Mouse (Mus musculus) stomach, embryonic 16.5 days (tissue): ENCODE results near the gene Myb. TPM values are rescaled to one million over a fixed set of nuclear protein-coding genes. Genes with fewer than 3 reads are reported as not detected.

ENCODE experiments used
- ATAC-seq: fragments of 200-750 bp; cut with Nextera tagmentation; 2 replicates; pipeline ENCODE4 v1.8.0; 2017; ENCODE audit warnings: moderate number of reproducible peaks, moderate TSS enrichment; ENCODE audit not compliant: insufficient read depth, low FRiP score
- H3K27ac ChIP-seq: fragments of 300-500 bp; sonication (generic); 2 replicates; pipeline ENCODE4 v1.5.1; 2014; ENCODE audit warnings: low read length
- H3K27me3 ChIP-seq: fragments of 300-500 bp; sonication (generic); 2 replicates; pipeline ENCODE4 v1.6.1; 2014; ENCODE audit warnings: low read length, control low read depth, mixed read lengths; ENCODE audit not compliant: control insufficient read depth, insufficient read depth
- H3K36me3 ChIP-seq: fragments of 300-500 bp; sonication (generic); 2 replicates; pipeline ENCODE4 v1.6.1; 2014; ENCODE audit warnings: low read length; ENCODE audit not compliant: control insufficient read depth, insufficient read depth
- H3K4me1 ChIP-seq: fragments of 300-500 bp; sonication (generic); 2 replicates; pipeline ENCODE4 v1.6.1; 2014; ENCODE audit warnings: low read length, control low read depth, mixed read lengths; ENCODE audit not compliant: control insufficient read depth, insufficient read depth
- H3K4me2 ChIP-seq: fragments of 300-500 bp; sonication (generic); 2 replicates; pipeline ENCODE4 v1.6.1; 2014; ENCODE audit warnings: low read depth, low read length, mixed read lengths
- H3K4me3 ChIP-seq: fragments of 300-500 bp; sonication (generic); replicated peaks from 2 replicates; pipeline ENCODE4 v1.5.1; 2014; ENCODE audit warnings: mild to moderate bottlenecking, low read length
- H3K9ac ChIP-seq: fragments of 300-500 bp; sonication (generic); 2 replicates; pipeline ENCODE4 v1.6.1; 2014; ENCODE audit warnings: low read length
- H3K9me3 ChIP-seq: fragments of 300-500 bp; sonication (generic); replicated peaks from 2 replicates; pipeline ENCODE4 v1.6.1; 2016; ENCODE audit warnings: low read length, control low read depth; ENCODE audit not compliant: control insufficient read depth
- WGBS: fragments of 180-500 bp; shearing (Covaris S2); extraction: QIAGEN DNeasy Blood & Tissue Kit; methylation state at CpG from one replicate; pipeline ENCODE4 v1.1.7; 2014; 5-methylcytosine and 5-hydroxymethylcytosine counted together
- polyA plus RNA-seq: library from polyadenylated mRNA; unstranded; fragments of >200 nt; fragmentation: Nextera tagmentation; extraction: Ambion mirVana; gene quantifications from 2 replicates; pipeline ENCODE4 v1.2.1, GENCODE M21; 2015

Gene Myb
- polyA plus RNA-seq, 1 experiment from 2014 or later: 4.2 TPM

DNA sequence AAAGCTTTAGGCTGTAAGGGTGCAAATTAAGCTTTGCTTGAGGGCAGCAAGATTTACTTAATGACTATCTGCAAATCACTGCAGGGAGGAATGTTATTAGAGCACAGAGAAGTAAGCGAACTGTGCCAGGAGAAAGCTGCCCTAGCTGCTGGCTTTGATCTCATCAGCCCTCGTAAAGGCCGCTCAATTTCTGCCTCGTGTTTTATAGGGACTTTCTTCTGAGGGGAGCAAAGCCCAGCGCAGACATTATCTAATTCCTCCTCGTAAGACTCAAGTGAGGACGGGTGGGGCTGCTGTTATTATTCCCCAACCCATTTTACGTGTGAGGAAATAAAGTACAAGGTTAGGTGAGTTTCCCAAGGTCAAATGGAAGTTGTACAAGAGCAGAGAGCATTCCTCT is 34.8 kb upstream of the Myb start:
- Histone ChIP-seq H3K4me2 (no peak overlapping the region), H3K9ac (no peak overlapping the region), H3K36me3 (no peaks in the 10 kb centered on the region), H3K4me3 (no peak overlapping the region), H3K27me3 (no peaks in the 10 kb centered on the region), H3K9me3 (peaks cover 6% of the 10 kb centered on the region; the same call in 1 of the 2 replicates), H3K4me1 (no peaks in the 10 kb centered on the region), H3K27ac (no peak overlapping the region)
- no peak for ATAC-seq
- 45% methylated on average over 8 of the region's 8 CpGs for WGBS

DNA sequence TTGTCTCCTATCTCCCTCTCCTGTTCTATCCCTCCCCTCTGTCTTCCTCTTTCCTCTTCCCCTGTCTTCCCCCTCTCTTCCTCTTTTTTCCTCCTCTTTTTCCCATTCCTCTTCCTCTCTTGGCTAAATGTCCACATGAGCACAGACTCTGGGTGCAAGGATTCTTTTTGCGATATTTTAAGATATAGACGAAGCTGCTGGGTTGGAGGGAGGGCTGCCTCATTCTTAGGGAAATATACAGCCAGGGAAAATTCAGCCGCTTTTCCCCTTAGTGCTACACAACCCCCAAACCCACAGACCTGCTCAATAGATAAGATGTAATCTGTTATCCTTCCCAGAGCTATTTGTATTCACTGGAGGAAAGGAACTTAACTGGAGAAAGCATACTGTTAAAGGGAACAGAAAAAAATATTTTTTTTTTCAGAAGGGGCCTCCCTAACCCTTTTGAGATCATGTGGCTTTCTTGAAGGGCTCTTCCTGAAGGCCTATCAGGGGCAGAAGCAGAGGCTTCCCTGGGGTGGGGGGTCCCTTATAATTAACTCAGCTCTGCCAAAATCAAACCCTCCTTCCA is 33.2 kb upstream of the Myb start:
- 65% methylated on average over 3 of the region's 3 CpGs for WGBS
- no peaks in the 10 kb centered on the region for H3K27me3 ChIP-seq
- H3K9me3 ChIP-seq: no peaks in the 10 kb centered on the region
- no peak overlapping the region for H3K4me3 ChIP-seq
- no peak for ATAC-seq
- H3K9ac ChIP-seq: no peak overlapping the region
- H3K36me3 ChIP-seq: no peaks in the 10 kb centered on the region
- H3K27ac ChIP-seq: no peak overlapping the region
- H3K4me2 ChIP-seq: no peak overlapping the region
- no peaks in the 10 kb centered on the region for H3K4me1 ChIP-seq

DNA sequence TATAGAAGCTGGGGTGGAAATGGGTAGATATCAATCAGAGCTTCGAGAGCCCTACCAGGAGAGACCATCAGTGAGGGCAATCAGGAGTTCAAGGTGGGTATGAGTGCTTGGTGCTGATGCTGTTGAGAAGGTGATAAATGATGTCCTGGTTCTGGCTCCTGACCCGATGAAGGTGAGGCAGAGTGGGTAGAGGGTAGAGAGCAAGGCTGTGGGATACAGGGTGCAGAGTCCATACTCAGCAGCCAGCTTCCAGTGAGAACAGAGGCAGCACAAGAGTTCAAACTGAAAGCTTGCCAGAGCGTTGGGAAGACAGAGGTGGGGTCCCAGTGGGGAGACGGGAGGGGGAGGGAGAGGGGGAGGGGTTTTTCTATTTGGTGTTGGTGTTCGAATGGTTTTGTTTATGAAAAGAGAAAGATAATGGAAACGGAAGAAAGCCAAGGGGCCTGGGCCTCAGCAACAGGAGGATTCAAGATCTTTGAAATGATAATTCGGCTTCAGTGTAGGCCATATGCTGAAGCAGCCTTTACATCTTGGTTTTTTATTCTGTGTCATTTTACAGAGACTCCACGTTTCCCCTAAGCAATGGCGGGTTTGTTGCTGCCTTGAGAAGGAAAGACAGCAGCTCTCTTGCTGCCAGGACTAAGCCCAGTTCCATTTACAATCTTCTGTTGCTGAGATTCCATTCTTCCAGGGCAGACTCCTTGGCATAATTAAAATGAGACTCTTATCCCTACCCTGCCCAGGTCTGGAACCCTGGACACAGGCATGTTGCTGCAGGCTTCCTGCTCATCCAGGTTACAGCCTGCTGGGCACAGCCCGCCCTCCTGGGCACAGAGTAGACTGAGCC is 32.5 kb upstream of the Myb start:
- H3K4me3 ChIP-seq: no peak overlapping the region
- H3K9me3 ChIP-seq: no peaks in the 10 kb centered on the region
- H3K27me3 ChIP-seq: no peaks in the 10 kb centered on the region
- H3K4me2 ChIP-seq: no peak overlapping the region
- H3K36me3 ChIP-seq: no peaks in the 10 kb centered on the region
- WGBS: 40% methylated on average over 10 of the region's 10 CpGs
- H3K4me1 ChIP-seq: no peaks in the 10 kb centered on the region
- H3K27ac ChIP-seq: no peak overlapping the region
- no peak for ATAC-seq
- no peak overlapping the region for H3K9ac ChIP-seq

DNA sequence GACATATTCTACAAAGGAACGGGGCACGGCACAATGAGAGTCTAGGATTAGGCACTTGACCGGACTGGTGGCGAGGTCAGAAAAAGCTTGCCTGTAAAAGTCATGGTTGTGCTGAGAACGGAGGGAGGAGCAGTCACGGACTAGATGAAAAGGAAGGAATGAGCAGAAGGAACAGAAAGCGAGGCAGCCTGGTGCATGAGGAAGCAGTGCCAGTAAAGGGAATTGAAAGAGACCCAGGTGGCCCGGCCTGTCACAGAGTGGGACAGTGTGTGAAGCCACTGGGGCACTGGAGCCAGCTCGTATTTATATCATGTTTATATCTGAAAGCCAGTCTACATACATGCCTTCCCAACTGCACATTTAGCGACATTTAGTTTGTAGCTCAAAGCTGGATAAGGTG is 31.7 kb upstream of the Myb start:
- Histone ChIP-seq H3K9ac (no peak overlapping the region), H3K9me3 (no peaks in the 10 kb centered on the region), H3K27ac (no peak overlapping the region), H3K4me1 (no peaks in the 10 kb centered on the region), H3K4me3 (no peak overlapping the region), H3K36me3 (no peaks in the 10 kb centered on the region), H3K4me2 (no peak overlapping the region), H3K27me3 (no peaks in the 10 kb centered on the region)
- 62% methylated on average over 10 of the region's 10 CpGs for WGBS
- ATAC-seq: no peak

DNA sequence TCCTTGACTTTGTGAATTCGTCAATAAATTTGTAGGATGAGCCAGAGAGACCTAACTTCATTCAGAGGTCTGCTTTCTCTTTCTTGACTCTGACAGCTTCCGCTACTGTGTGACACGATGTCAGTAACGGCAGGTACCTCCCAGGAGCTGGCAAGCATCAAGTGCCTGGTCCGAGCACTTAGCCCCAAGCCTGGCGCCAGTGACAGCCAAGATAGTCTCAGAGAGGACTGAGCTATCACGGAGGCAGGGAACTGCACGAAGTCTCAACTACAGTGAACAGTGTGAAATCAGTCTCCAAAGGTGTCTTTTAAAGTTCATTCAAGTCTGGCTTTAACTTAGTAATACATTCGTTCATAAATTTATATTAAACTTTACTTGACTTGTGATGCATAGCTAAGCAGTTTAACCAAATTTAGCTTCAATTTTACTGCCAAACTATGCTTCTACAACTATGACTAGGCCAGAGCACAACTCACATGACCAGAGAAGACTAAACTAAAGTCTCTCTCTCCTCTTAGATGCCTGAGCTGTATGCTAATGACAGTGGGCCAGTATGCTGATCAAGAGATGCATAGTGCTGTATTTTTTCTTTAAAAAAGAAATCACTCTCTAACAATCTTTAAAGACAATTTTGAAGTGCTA is 29.1 kb upstream of the Myb start:
- Histone ChIP-seq H3K9ac (no peak overlapping the region), H3K27ac (no peak overlapping the region), H3K4me1 (no peaks in the 10 kb centered on the region), H3K36me3 (no peaks in the 10 kb centered on the region), H3K4me3 (no peak overlapping the region), H3K27me3 (no peaks in the 10 kb centered on the region), H3K4me2 (no peak overlapping the region), H3K9me3 (no peaks in the 10 kb centered on the region)
- ATAC-seq: no peak
- WGBS: 74% methylated on average over 9 of the region's 9 CpGs

DNA sequence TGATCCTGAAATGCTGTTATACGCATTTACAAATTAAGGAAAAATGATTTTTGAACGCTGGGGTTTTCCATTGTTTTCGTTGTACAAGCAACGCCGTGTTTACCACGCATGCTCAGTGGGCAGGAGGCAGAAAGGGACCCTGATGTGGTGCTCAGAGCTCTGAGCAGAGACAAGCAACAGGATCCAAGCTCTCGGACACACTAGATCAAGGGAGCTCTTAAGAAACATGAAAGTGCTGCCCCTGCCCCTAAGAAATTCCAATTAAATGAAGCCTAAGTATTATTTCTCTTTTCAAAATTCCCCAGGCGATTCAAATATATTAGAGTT is 28.5 kb upstream of the Myb start:
- Histone ChIP-seq H3K27ac (no peak overlapping the region), H3K9ac (no peak overlapping the region), H3K9me3 (no peaks in the 10 kb centered on the region), H3K4me3 (peak overlapping the region; percentile 54), H3K36me3 (no peaks in the 10 kb centered on the region), H3K4me2 (peak overlapping the region; percentile 60), H3K27me3 (no peaks in the 10 kb centered on the region), H3K4me1 (no peaks in the 10 kb centered on the region)
- whole genome bisulfite sequencing: 20% methylated on average over 8 of the region's 8 CpGs
- no peak for ATAC-seq

DNA sequence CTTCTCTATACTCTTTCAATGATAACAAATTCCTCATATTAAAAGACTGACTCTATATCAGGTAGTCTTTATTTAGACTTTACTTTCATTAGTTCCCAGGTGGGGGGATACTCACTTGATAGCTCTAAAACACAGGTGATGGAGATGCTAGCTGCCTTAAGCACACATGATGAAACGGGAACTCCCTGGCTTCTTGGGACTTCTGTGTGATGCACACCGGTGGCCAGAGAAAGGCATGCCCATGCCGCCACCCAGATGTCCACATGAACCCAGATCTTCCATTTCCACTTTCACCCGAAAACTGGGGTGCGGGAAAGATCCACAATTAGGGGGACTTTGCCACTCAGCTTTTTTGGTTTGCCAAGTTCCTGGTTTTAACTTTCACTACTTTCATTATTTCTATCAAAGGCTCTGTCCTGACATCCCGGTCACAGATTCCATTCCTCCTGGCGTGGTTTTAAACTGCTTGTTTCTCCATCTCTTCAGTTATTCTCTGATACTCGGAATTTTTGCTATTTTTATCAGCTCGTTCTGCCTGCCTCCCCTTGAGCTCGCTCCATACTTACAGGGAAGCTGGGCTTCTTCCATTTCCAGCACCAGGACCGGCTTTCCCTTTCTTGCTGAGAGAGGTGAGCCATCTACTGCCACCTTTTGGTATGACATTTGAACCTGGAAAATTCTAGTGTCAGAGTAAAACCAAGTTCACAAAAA is 27.9 kb upstream of the Myb start:
- Histone ChIP-seq H3K9me3 (no peaks in the 10 kb centered on the region), H3K27ac (no peak overlapping the region), H3K4me1 (no peaks in the 10 kb centered on the region), H3K27me3 (no peaks in the 10 kb centered on the region), H3K36me3 (no peaks in the 10 kb centered on the region), H3K4me2 (peak overlapping the region; percentile 60), H3K4me3 (peak overlapping the region; percentile 54), H3K9ac (peak overlapping the region; percentile 66)
- WGBS: 25% methylated on average over 11 of the region's 11 CpGs
- ATAC-seq: no peak

DNA sequence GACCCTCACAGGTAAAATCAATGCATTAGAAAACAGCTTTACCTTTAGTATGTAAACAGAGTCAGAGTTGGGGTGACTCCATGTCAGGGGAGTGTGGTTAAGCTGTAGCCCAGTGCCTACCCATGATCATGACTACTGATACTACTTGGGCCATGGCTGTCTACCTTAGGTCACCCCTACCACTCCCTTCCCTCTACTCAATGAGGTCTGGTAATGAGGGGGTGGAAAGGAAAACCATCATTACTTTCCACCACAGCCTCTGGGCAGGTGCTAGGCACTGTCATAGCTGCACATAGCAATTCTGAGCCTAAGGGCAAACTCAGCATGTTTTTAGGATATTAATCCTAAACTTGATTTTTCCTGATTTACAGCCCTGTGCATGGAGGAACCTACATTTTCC is 27.1 kb upstream of the Myb start:
- Histone ChIP-seq H3K4me2 (no peak overlapping the region), H3K9me3 (no peaks in the 10 kb centered on the region), H3K4me1 (no peaks in the 10 kb centered on the region), H3K4me3 (no peak overlapping the region), H3K27ac (no peak overlapping the region), H3K36me3 (no peaks in the 10 kb centered on the region), H3K27me3 (no peaks in the 10 kb centered on the region), H3K9ac (no peak overlapping the region)
- no peak for ATAC-seq

DNA sequence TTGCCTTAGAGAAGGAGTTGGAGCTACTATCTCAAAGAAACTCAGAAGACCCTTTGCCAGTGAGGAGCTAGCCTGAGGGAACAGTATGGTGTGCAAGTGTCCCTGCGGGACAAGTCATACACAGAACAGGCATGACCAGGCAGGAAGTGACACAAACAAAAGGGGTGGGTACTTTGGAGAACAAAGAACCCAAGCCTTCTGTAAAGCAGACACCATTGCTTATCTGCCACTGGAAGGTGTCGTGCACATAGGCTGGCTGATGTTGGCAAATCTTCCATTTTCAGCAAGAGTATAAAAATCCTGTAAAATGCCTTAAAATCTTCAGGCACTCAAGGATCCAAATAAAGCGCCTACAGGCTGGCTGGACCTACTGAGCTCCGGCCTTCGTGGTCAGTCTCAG is 25.9 kb upstream of the Myb start:
- 81% methylated on average over 5 of the region's 5 CpGs for WGBS

More for the DNA sequence above, 25.9 kb upstream of the Myb start:
- no peak overlapping the region for H3K27ac ChIP-seq
- H3K4me1 ChIP-seq: no peaks in the 10 kb centered on the region
- no peak for ATAC-seq
- H3K36me3 ChIP-seq: no peaks in the 10 kb centered on the region
- H3K4me3 ChIP-seq: no peak overlapping the region
- H3K4me2 ChIP-seq: no peak overlapping the region
- no peaks in the 10 kb centered on the region for H3K27me3 ChIP-seq
- no peak overlapping the region for H3K9ac ChIP-seq
- H3K9me3 ChIP-seq: no peaks in the 10 kb centered on the region
